Mouse (Mus musculus) olfactory bulb, adult 2 months (tissue): ENCODE results near the gene Vps25. TPM values are rescaled to one million over a fixed set of nuclear protein-coding genes. Genes with fewer than 3 reads are reported as not detected.
A peak's percentile ranks its signal among the peaks of the same experiment; 100 is the strongest.

ENCODE experiments used
- H3K27ac ChIP-seq: fragments of 200-500 bp; 2 replicates; pipeline ENCODE4 v1.5.1; 2012; ENCODE audit warnings: low read depth, low read length; ENCODE audit not compliant: insufficient read depth
- H3K4me1 ChIP-seq: fragments of 200-500 bp; 2 replicates; pipeline ENCODE4 v1.6.1; 2012; ENCODE audit warnings: low read length; ENCODE audit not compliant: control insufficient read depth, insufficient read depth
- H3K4me3 ChIP-seq: fragments of 200-500 bp; 2 replicates; pipeline ENCODE4 v1.5.1; 2012; ENCODE audit warnings: mild to moderate bottlenecking, low read depth, low read length, moderate library complexity; ENCODE audit not compliant: insufficient read depth
- CTCF ChIP-seq: fragments of 200-500 bp; IDR thresholded peaks from 2 replicates; pipeline ENCODE4 v1.5.1; 2012; ENCODE audit warnings: low read depth, mild to moderate bottlenecking, low read length, moderate library complexity; ENCODE audit not compliant: insufficient read depth
- POLR2A ChIP-seq: fragments of 200-500 bp; IDR thresholded peaks from 2 replicates; pipeline ENCODE4 v1.6.1; 2012; ENCODE audit warnings: mild to moderate bottlenecking, low read depth, low read length, moderate library complexity; ENCODE audit not compliant: insufficient read depth
- WGBS: fragments of 180-500 bp; shearing (Covaris S2); methylation state at CpG from one replicate; pipeline ENCODE4 v1.1.7; 2018; 5-methylcytosine and 5-hydroxymethylcytosine counted together
- polyA plus RNA-seq: library from polyadenylated mRNA; stranded (reverse); fragments of >200 nt; gene quantifications from 2 replicates; pipeline ENCODE4 v1.2.4, GENCODE M21; 2012; ENCODE audit warnings: low replicate concordance; ENCODE audit not compliant: missing spikeins, insufficient read depth, insufficient read length

The Vps25 gene
- polyA plus RNA-seq, 1 experiment: not detected

- TF ChIP-seq POLR2A: no peak
- TF ChIP-seq CTCF: no peak
- Histone ChIP-seq H3K27ac (no peak overlapping the region), H3K4me1 (peaks cover 5% of the 10 kb centered on the region; the same call in 1 of the 2 replicates), H3K4me3 (peak overlapping the region; percentile 72)
- WGBS: 11% methylated on average over 26 of the region's 26 CpGs
Measured at GRCm38 (mm10) chr11:101301299-101302003, 47.9 kb downstream of the Vps25 start.

GRCm38 (mm10) chr11:101302004-101302798, 48.7 kb downstream of the Vps25 start, which contains the start of gene Becn1:
TSS of gene Becn1 (minus strand) at chr11:101302286.
- H3K4me3 ChIP-seq: peak within 1 kb of the TSS; percentile 72
- WGBS: 5% methylated on average over 39 of the region's 39 CpGs
- no peak within 1 kb of the TSS for H3K27ac ChIP-seq
- peak; percentile 70 for TF ChIP-seq POLR2A
- TF ChIP-seq CTCF: peak; percentile 87
- peaks cover 5% of the 10 kb centered on the region; the same call in 1 of the 2 replicates for H3K4me1 ChIP-seq

- no peak overlapping the region for H3K4me3 ChIP-seq
- no peak overlapping the region for H3K27ac ChIP-seq
- WGBS: 46% methylated on average over 5 of the region's 5 CpGs
- no peaks in the 10 kb centered on the region for H3K4me1 ChIP-seq
- TF ChIP-seq POLR2A (no peak), CTCF (no peak)
Measured at GRCm38 (mm10) chr11:101307744-101308143, 54.2 kb downstream of the Vps25 start.

Other genes with a start within 250 kb of the Vps25 start
- 524 TPM in 1 of 2 replicates, not detected in the other for gene Atp6v0a1, start 244.3 kb upstream of the Vps25 start, polyA plus RNA-seq
- gene Naglu, start 183.7 kb upstream of the Vps25 start, polyA plus RNA-seq: not detected in 2 replicates
- not detected in 2 replicates for gene Hsd17b1, start 175.3 kb upstream of the Vps25 start, polyA plus RNA-seq
- not detected in 2 replicates for gene Coasy, start 171.1 kb upstream of the Vps25 start, polyA plus RNA-seq
- gene Mlx, start 166.4 kb upstream of the Vps25 start, polyA plus RNA-seq: not detected in 2 replicates
- gene Psmc3ip, start 158.3 kb upstream of the Vps25 start, polyA plus RNA-seq: not detected in 2 replicates
- gene Retreg3, start 133.8 kb upstream of the Vps25 start, polyA plus RNA-seq: not detected in 2 replicates
- not detected in 2 replicates for gene Tubg1, start 133.8 kb upstream of the Vps25 start, polyA plus RNA-seq
- gene Tubg2, start 97.8 kb upstream of the Vps25 start, polyA plus RNA-seq: not detected in 2 replicates
- not detected in 2 replicates for gene Cntnap1, start 83.2 kb upstream of the Vps25 start, polyA plus RNA-seq
- not detected in 2 replicates for gene Plekhh3, start 82.4 kb upstream of the Vps25 start, polyA plus RNA-seq
- not detected in 2 replicates for gene Ccr10, start 78.3 kb upstream of the Vps25 start, polyA plus RNA-seq
- not detected in 2 replicates for gene Ezh1, start 27.2 kb upstream of the Vps25 start, polyA plus RNA-seq
- gene Ramp2, start 7.7 kb upstream of the Vps25 start, polyA plus RNA-seq: not detected in 2 replicates
- gene Wnk4, start 6.9 kb downstream of the Vps25 start, polyA plus RNA-seq: not detected in 2 replicates
- gene Cntd1, start 25.3 kb downstream of the Vps25 start, polyA plus RNA-seq: not detected in 2 replicates
- not detected in 2 replicates for gene Coa3, start 25.4 kb downstream of the Vps25 start, polyA plus RNA-seq
- gene Becn1, start 48.6 kb downstream of the Vps25 start, polyA plus RNA-seq: not detected in 2 replicates
- gene Psme3, start 62.5 kb downstream of the Vps25 start, polyA plus RNA-seq: 706 TPM in 1 of 2 replicates, not detected in the other
- not detected in 2 replicates for gene Aoc2, start 71.4 kb downstream of the Vps25 start, polyA plus RNA-seq
- not detected in 2 replicates for gene Aoc3, start 76.9 kb downstream of the Vps25 start, polyA plus RNA-seq
- not detected in 2 replicates for gene G6pc, start 113.9 kb downstream of the Vps25 start, polyA plus RNA-seq
- not detected in 2 replicates for gene Aarsd1, start 163.9 kb downstream of the Vps25 start, polyA plus RNA-seq
- not detected in 2 replicates for gene Gm27029, start 171.1 kb downstream of the Vps25 start, polyA plus RNA-seq
- gene Rundc1, start 171.4 kb downstream of the Vps25 start, polyA plus RNA-seq: not detected in 2 replicates
- gene Ptges3l, start 171.6 kb downstream of the Vps25 start, polyA plus RNA-seq: not detected in 2 replicates
- not detected in 2 replicates for gene Rpl27, start 188.6 kb downstream of the Vps25 start, polyA plus RNA-seq
- not detected in 2 replicates for gene Ifi35, start 194.7 kb downstream of the Vps25 start, polyA plus RNA-seq
- 335 TPM in 1 of 2 replicates, not detected in the other for gene Rnd2, start 211.3 kb downstream of the Vps25 start, polyA plus RNA-seq
- not detected in 2 replicates for gene Vat1, start 212.5 kb downstream of the Vps25 start, polyA plus RNA-seq